Mouse (Mus musculus) thymus, adult 2 months (tissue): Measurements from ENCODE around the gene Lamtor4. TPM values are rescaled to one million over a fixed set of nuclear protein-coding genes. Genes with fewer than 3 reads are reported as not detected.
A peak's percentile ranks its signal among the peaks of the same experiment; 100 is the strongest.

Source experiments
- DNase-seq: peaks from one replicate; pipeline ENCODE4 v3.0.0; 2021
- H3K27ac ChIP-seq: fragments of 200-500 bp; 2 replicates; pipeline ENCODE4 v1.5.1; 2012; ENCODE audit warnings: low read length, control low read depth; ENCODE audit not compliant: control insufficient read depth, insufficient read depth
- H3K27me3 ChIP-seq: fragments of 200-500 bp; 2 replicates; pipeline ENCODE4 v1.6.1; 2012; ENCODE audit warnings: mild to moderate bottlenecking, low read length, moderate library complexity, mixed read lengths; ENCODE audit not compliant: control insufficient read depth, insufficient read depth
- H3K36me3 ChIP-seq: fragments of 200-500 bp; 2 replicates; pipeline ENCODE4 v1.6.1; 2012; ENCODE audit warnings: mild to moderate bottlenecking, low read length, moderate library complexity; ENCODE audit not compliant: control insufficient read depth, insufficient read depth
- H3K4me1 ChIP-seq: fragments of 200-500 bp; replicated peaks from 2 replicates; pipeline ENCODE4 v1.6.1; 2012; ENCODE audit warnings: low read length; ENCODE audit not compliant: control insufficient read depth, insufficient read depth
- H3K4me3 ChIP-seq: fragments of 200-500 bp; 2 replicates; pipeline ENCODE4 v1.5.1; 2012; ENCODE audit warnings: mild to moderate bottlenecking, low read length, control low read depth, moderate library complexity; ENCODE audit not compliant: control insufficient read depth, insufficient read depth
- CTCF ChIP-seq: fragments of 200-500 bp; IDR thresholded peaks from 2 replicates; pipeline ENCODE4 v1.5.1; 2012; ENCODE audit warnings: mild to moderate bottlenecking, control low read depth, low read length, moderate library complexity, borderline replicate concordance; ENCODE audit not compliant: control insufficient read depth, poor library complexity, insufficient read depth; ENCODE audit errors: extremely low read depth
- POLR2A ChIP-seq: fragments of 200-500 bp; IDR thresholded peaks from 2 replicates; pipeline ENCODE4 v1.6.1; 2012; ENCODE audit warnings: mild to moderate bottlenecking, low read length, control low read depth, moderate library complexity; ENCODE audit not compliant: control insufficient read depth, poor library complexity, insufficient read depth; ENCODE audit errors: extremely low read depth
- WGBS: fragments of 180-500 bp; shearing (Covaris S2); methylation state at CpG from one replicate; pipeline ENCODE4 v1.1.7; 2018; 5-methylcytosine and 5-hydroxymethylcytosine counted together
- polyA plus RNA-seq: library from polyadenylated mRNA; depleted of rRNA; stranded (reverse); fragments of >200 nt; gene quantifications from 2 replicates; pipeline ENCODE4 v1.2.3, GENCODE M21; 2012

Lamtor4 gene
- polyA plus RNA-seq, 1 experiment, result 162 TPM

GRCm38 (mm10) chr5:138272409-138272923 is 17.2 kb downstream of the Lamtor4 start, which contains the start of gene Gal3st4:
Gene Gal3st4, minus strand, starts transcription at chr5:138272840.
- TF ChIP-seq POLR2A (no peak), CTCF (no peak)
- no peak within 1 kb of the TSS for H3K27ac ChIP-seq
- H3K36me3 ChIP-seq, result no peaks in the 10 kb centered on the region
- no peaks in the 10 kb centered on the region for H3K4me1 ChIP-seq
- H3K4me3 ChIP-seq, result no peak within 1 kb of the TSS
- 53% methylated on average over 12 of the region's 12 CpGs for WGBS
- DNase-seq, result no peak
- H3K27me3 ChIP-seq, result no peaks in the 10 kb centered on the region

- no peak overlapping the region for H3K27ac ChIP-seq
- peaks cover 3% of the 10 kb centered on the region; the same call in 1 of the 2 replicates for H3K4me1 ChIP-seq
- no peaks in the 10 kb centered on the region for H3K36me3 ChIP-seq
- TF ChIP-seq POLR2A (no peak), CTCF (no peak)
- WGBS, result 92% methylated on average over 8 of the region's 8 CpGs
- DNase-seq, result no peak
- H3K27me3 ChIP-seq, result no peaks in the 10 kb centered on the region
- H3K4me3 ChIP-seq, result no peak overlapping the region
Observed at GRCm38 (mm10) chr5:138274186-138274585, 18.9 kb downstream of the Lamtor4 start.

- H3K4me3 ChIP-seq, result no peak overlapping the region
- H3K27ac ChIP-seq, result no peak overlapping the region
- no peak for DNase-seq
- no peaks in the 10 kb centered on the region for H3K27me3 ChIP-seq
- no peak for TF ChIP-seq CTCF
- no peak for TF ChIP-seq POLR2A
- H3K4me1 ChIP-seq, result peaks cover 7% of the 10 kb centered on the region; the same call in 1 of the 2 replicates
- WGBS, result 95% methylated on average over 41 of the region's 41 CpGs
- no peaks in the 10 kb centered on the region for H3K36me3 ChIP-seq
Observed at GRCm38 (mm10) chr5:138275216-138276050, 20.2 kb downstream of the Lamtor4 start.

- Histone ChIP-seq H3K27ac (no peak overlapping the region), H3K4me3 (no peak overlapping the region), H3K4me1 (peaks cover 7% of the 10 kb centered on the region; the same call in 1 of the 2 replicates), H3K36me3 (no peaks in the 10 kb centered on the region), H3K27me3 (no peaks in the 10 kb centered on the region)
- 93% methylated on average over 7 of the region's 7 CpGs for WGBS
- DNase-seq, result no peak
- TF ChIP-seq POLR2A (no peak), CTCF (no peak)
Observed at GRCm38 (mm10) chr5:138277994-138278393, 22.7 kb downstream of the Lamtor4 start.

GRCm38 (mm10) chr5:138279585-138280424 is 24.5 kb downstream of the Lamtor4 start, which contains the start of the genes Gm43720, Gpc2 and Stag3:
Gene Gm43720, minus strand, starts transcription at chr5:138279958.
Gene Gpc2, minus strand, starts transcription at chr5:138280005.
Gene Stag3, plus strand, starts transcription at chr5:138280240.
- Histone ChIP-seq H3K4me3 (peak within 1 kb of the TSS; percentile 61), H3K27ac (no peak within 1 kb of the TSS), H3K4me1 (peaks cover 7% of the 10 kb centered on the region; the same call in 1 of the 2 replicates), H3K27me3 (no peaks in the 10 kb centered on the region), H3K36me3 (no peaks in the 10 kb centered on the region)
- 1% methylated on average over 56 of the region's 56 CpGs for WGBS
- peak; percentile 23; the same call in 1 of the 2 replicates for TF ChIP-seq POLR2A
- peak; percentile 11; the same call in 1 of the 2 replicates for TF ChIP-seq CTCF
- DNase-seq, result peak; percentile 88

GRCm38 (mm10) chr5:138280425-138280768 is 25.1 kb downstream of the Lamtor4 start:
- Histone ChIP-seq H3K27me3 (no peaks in the 10 kb centered on the region), H3K36me3 (no peaks in the 10 kb centered on the region), H3K27ac (no peak overlapping the region), H3K4me1 (peaks cover 7% of the 10 kb centered on the region; the same call in 1 of the 2 replicates), H3K4me3 (peak overlapping the region; percentile 61)
- WGBS, result 37% methylated on average over 26 of the region's 26 CpGs
- no peak for DNase-seq
- TF ChIP-seq POLR2A (0 out of 2 replicates have a peak, but pooled peaks have one; percentile 9), CTCF (no peak)
